Mouse (Mus musculus) liver, postnatal 0 days (tissue): Measurements from ENCODE around the gene Ubac2.

Experiments used
- CTCF ChIP-seq: sonication (generic); IDR thresholded peaks from 2 replicates; pipeline ENCODE4 v1.5.1; 2016; ENCODE audit warnings: antibody characterized with exemption, low read depth
- EP300 ChIP-seq: IDR thresholded peaks from 2 replicates; pipeline ENCODE4 v1.6.1; 2016; ENCODE audit warnings: antibody characterized with exemption, low read depth, mild to moderate bottlenecking

DNA sequence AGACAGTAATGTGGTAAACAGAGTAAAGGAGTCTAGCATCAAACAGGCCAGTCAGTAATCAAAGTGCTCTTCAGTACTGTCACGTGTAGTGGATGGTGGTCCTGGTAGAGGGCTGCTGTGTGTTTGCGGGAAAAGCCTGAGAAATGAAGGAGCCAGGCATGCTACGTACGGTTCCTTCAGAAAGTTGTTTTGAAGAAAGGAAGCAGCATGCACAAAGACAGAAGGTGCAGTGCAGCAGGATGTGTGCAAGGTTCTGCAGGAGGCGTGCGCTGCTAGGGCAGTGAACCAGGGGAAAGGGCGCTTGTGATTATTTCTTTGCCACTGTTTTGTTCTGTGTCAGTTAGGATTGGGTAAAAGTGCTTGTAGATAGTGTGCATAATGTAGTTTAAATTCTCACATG is 2.8 kb downstream of the Ubac2 start:
- TF ChIP-seq CTCF (no peak), EP300 (no peak)
